Mouse (Mus musculus) midbrain, embryonic 16.5 days (tissue): ENCODE measurements at regions not wholly inside any gene's neighbourhood (a gene's known extent, or its start where the extent isn't known, plus 50 kb on each side); places are given as distances from the start of the nearest gene placed in this dataset.

Source experiments
- ATAC-seq: fragments of 200-750 bp; cut with Nextera tagmentation; 2 replicates; pipeline ENCODE4 v1.8.0; 2017; ENCODE audit warnings: moderate TSS enrichment
- H3K27ac ChIP-seq: fragments of 300-500 bp; sonication (generic); 2 replicates; pipeline ENCODE4 v1.5.1; 2014; ENCODE audit warnings: mild to moderate bottlenecking, low read length, mixed read lengths
- H3K27me3 ChIP-seq: fragments of 300-500 bp; sonication (generic); 2 replicates; pipeline ENCODE4 v1.6.1; 2014; ENCODE audit warnings: low read depth, low read length, mixed read lengths; ENCODE audit not compliant: control insufficient read depth, insufficient read depth
- H3K36me3 ChIP-seq: fragments of 300-500 bp; sonication (generic); 2 replicates; pipeline ENCODE4 v1.6.1; 2014; ENCODE audit warnings: mild to moderate bottlenecking, low read length, moderate library complexity, mixed read lengths; ENCODE audit not compliant: control insufficient read depth, insufficient read depth
- H3K4me1 ChIP-seq: fragments of 300-500 bp; sonication (generic); 2 replicates; pipeline ENCODE4 v1.6.1; 2014; ENCODE audit warnings: mild to moderate bottlenecking, low read length, mixed read lengths; ENCODE audit not compliant: control insufficient read depth, insufficient read depth
- H3K4me2 ChIP-seq: fragments of 300-500 bp; sonication (generic); 2 replicates; pipeline ENCODE4 v1.6.1; 2014; ENCODE audit warnings: mild to moderate bottlenecking, low read length, mixed read lengths
- H3K4me3 ChIP-seq: fragments of 300-500 bp; sonication (generic); 2 replicates; pipeline ENCODE4 v1.5.1; 2014; ENCODE audit warnings: low read depth, mild to moderate bottlenecking, low read length, moderate library complexity, mixed read lengths
- H3K9ac ChIP-seq: fragments of 300-500 bp; sonication (generic); 2 replicates; pipeline ENCODE4 v1.6.1; 2014; ENCODE audit warnings: low read depth, low read length, mixed read lengths
- H3K9me3 ChIP-seq: fragments of 300-500 bp; sonication (generic); replicated peaks from 2 replicates; pipeline ENCODE4 v1.6.1; 2014; ENCODE audit warnings: mild to moderate bottlenecking, low read length, mixed read lengths; ENCODE audit not compliant: control insufficient read depth, poor library complexity, severe bottlenecking
- WGBS: fragments of 180-500 bp; shearing (Covaris S2); extraction: QIAGEN DNeasy Blood & Tissue Kit; methylation state at CpG from one replicate; pipeline ENCODE4 v1.1.7; 2014; 5-methylcytosine and 5-hydroxymethylcytosine counted together

GRCm38 (mm10) chr10:95773425-95773980 lies 69.2 kb downstream of the Gm33543 start:
- Histone ChIP-seq H3K27me3 (no peaks in the 10 kb centered on the region), H3K4me1 (no peaks in the 10 kb centered on the region), H3K27ac (no peak overlapping the region), H3K36me3 (no peaks in the 10 kb centered on the region), H3K4me3 (no peak overlapping the region), H3K4me2 (no peak overlapping the region), H3K9me3 (no peaks in the 10 kb centered on the region), H3K9ac (no peak overlapping the region)
- ATAC-seq: no peak
- 87% methylated on average over 16 of the region's 16 CpGs for WGBS

GRCm38 (mm10) chr10:95772811-95773424 lies 69.8 kb downstream of the Gm33543 start:
- Histone ChIP-seq H3K4me1 (no peaks in the 10 kb centered on the region), H3K36me3 (no peaks in the 10 kb centered on the region), H3K4me2 (no peak overlapping the region), H3K4me3 (no peak overlapping the region), H3K9ac (no peak overlapping the region), H3K27me3 (no peaks in the 10 kb centered on the region), H3K27ac (no peak overlapping the region), H3K9me3 (no peaks in the 10 kb centered on the region)
- no peak for ATAC-seq
- 88% methylated on average over 9 of the region's 9 CpGs for WGBS

DNA sequence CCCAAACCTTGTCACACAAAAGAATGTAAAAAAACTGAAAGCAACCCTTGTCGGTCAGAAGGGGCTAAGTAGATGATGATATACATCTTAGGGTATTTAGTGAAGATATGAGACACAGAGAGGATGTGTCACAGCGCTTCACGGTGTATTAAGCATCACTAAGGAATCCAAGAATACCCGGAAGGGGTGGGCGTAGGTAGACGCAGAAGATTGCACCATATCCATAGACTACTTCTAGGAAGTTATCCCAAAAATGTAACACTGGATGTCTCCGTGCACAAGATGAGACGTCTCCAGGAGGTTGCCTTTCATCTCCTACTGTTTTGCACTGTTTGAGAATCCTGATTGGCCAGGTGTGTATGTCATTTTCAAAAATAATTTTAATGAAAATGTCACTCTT lies 73.8 kb downstream of the Gm33543 start:
- H3K36me3 ChIP-seq: no peaks in the 10 kb centered on the region
- H3K9me3 ChIP-seq: no peaks in the 10 kb centered on the region
- no peak overlapping the region for H3K4me2 ChIP-seq
- no peak overlapping the region for H3K27ac ChIP-seq
- H3K4me3 ChIP-seq: no peak overlapping the region
- no peak overlapping the region for H3K9ac ChIP-seq
- no peaks in the 10 kb centered on the region for H3K4me1 ChIP-seq
- no peak for ATAC-seq
- 87% methylated on average over 8 of the region's 8 CpGs for WGBS
- H3K27me3 ChIP-seq: no peaks in the 10 kb centered on the region; the same call in 1 of the 2 replicates

DNA sequence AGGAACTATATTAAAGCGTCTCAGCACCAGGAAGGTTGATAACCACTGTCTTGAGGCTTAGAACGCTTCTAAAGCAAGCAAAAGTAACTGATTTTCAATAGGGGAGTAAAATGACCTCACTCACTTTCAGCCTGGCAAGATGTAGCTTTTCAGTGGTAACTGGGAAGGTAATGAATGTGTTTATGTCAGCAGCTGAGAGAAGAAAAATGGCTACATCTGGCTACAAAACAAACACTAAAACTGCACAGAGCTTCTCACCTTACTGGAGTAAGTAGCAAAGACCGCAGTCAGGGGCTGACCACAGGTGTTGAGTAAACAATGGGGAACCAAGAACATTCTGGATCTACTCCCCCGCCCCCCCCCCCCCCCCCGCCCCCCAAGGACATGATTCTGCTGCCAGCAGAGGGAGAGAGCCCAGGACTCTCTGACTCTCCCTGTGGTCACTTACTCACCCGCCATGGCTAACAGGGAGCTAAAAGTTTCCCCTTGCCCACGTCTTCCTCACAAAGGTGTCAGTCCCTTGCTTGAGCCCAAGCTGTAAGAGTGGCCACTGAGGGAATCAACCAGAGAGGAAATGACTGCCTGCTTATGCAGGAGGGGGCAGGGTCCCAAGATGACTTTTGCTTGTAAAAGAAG lies 75.1 kb downstream of the Gm33543 start:
- no peak for ATAC-seq
- no peaks in the 10 kb centered on the region for H3K36me3 ChIP-seq
- no peak overlapping the region for H3K27ac ChIP-seq
- H3K27me3 ChIP-seq: no peaks in the 10 kb centered on the region; the same call in 1 of the 2 replicates
- 79% methylated on average over 5 of the region's 7 CpGs for WGBS
- no peaks in the 10 kb centered on the region for H3K9me3 ChIP-seq
- no peak overlapping the region for H3K4me3 ChIP-seq
- H3K4me1 ChIP-seq: no peaks in the 10 kb centered on the region
- no peak overlapping the region for H3K9ac ChIP-seq
- no peak overlapping the region for H3K4me2 ChIP-seq

DNA sequence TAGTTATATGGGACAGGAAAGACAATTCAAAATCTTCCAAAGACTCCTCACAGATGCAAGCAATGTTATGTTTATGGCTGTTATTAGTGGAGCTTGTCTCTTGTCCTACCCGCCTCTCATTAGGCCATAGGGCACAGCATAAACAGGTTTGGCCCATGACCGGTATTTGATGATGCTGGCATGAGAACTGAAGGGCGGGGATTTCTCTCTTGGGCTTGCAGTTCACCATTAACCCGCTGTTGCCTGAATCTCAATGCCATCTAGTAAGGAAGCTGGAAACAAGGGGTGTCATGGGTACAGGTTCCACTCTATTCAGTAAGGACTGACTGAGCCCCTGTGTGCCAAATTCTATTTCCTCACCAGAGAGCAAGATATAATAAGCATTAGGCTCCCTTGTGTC lies 78.6 kb downstream of the Gm33543 start:
- no peak overlapping the region for H3K4me2 ChIP-seq
- H3K27me3 ChIP-seq: no peaks in the 10 kb centered on the region; the same call in 1 of the 2 replicates
- H3K9me3 ChIP-seq: no peaks in the 10 kb centered on the region
- H3K4me1 ChIP-seq: no peaks in the 10 kb centered on the region
- WGBS: 83% methylated on average over 4 of the region's 4 CpGs
- ATAC-seq: no peak
- H3K36me3 ChIP-seq: no peaks in the 10 kb centered on the region
- H3K27ac ChIP-seq: no peak overlapping the region
- H3K9ac ChIP-seq: no peak overlapping the region
- H3K4me3 ChIP-seq: no peak overlapping the region

DNA sequence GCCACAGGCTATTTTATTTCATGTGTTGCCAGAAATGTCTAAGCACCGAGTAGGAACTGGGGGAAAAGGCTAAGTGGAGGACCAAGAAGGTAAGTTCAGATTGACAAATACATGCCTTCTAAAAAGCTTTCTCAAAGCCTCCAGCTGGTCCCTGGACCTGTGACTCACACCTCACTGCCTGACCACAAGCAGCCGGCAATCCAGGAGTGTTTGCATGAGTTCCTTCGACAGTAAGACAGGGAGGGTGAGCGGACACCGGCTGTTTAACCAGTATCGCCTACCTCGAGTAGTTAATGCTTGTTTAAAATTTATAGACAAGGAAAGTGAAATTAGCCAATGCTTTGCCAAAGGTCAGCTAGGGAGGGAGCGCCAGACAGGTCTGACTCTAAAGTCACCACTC lies 80.1 kb downstream of the Gm33543 start:
- Histone ChIP-seq H3K4me3 (no peak overlapping the region), H3K27me3 (no peaks in the 10 kb centered on the region; the same call in 1 of the 2 replicates), H3K36me3 (no peaks in the 10 kb centered on the region), H3K9me3 (no peaks in the 10 kb centered on the region), H3K4me2 (no peak overlapping the region), H3K27ac (no peak overlapping the region), H3K9ac (no peak overlapping the region), H3K4me1 (no peaks in the 10 kb centered on the region)
- ATAC-seq: no peak
- WGBS: 84% methylated on average over 8 of the region's 8 CpGs

- no peaks in the 10 kb centered on the region; the same call in 1 of the 2 replicates for H3K27me3 ChIP-seq
- no peak overlapping the region for H3K9ac ChIP-seq
- no peak overlapping the region for H3K27ac ChIP-seq
- no peaks in the 10 kb centered on the region for H3K9me3 ChIP-seq
- no peaks in the 10 kb centered on the region for H3K4me1 ChIP-seq
- ATAC-seq: no peak
- H3K36me3 ChIP-seq: no peaks in the 10 kb centered on the region
- 94% methylated on average over 4 of the region's 4 CpGs for WGBS
- H3K4me2 ChIP-seq: no peak overlapping the region
- no peak overlapping the region for H3K4me3 ChIP-seq
These were observed 80.8 kb downstream of the Gm33543 start for GRCm38 (mm10) chr10:95761969-95762368.

DNA sequence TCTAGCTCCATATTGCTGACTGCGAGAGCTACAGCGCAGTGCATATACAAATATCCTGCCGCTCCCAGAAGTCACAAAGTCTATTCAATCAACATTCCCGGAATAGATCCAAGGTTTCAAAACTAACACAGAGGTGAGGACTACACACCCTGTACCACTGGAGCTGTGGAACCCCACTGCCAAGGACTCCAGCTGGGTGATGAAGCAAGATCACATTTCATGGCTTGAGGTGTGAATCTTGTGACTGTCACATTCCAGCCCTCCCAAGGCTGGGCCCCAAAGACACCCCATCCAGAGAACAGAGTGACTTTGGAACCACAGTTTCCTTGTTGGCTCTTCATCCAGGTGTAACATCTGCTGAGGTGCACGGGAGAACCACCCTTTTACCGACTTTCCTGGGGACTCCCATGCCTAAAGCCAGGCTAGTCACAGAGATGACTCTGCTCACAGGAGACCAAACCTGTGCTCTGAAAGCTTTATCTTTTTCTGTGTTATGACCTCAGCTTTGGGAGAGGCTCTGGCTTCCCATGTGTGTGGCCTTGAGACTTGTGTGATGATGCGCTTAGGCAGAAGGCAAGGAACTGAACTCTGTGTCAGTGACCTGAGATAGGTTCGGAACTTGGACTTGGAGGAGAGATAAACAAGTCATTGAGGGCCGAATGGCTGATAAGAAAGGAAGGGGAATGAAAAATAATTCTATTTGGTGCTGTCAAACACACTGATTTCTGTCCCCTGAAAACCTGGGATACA lies 82.4 kb downstream of the Gm33543 start:
- Histone ChIP-seq H3K36me3 (no peaks in the 10 kb centered on the region), H3K4me1 (no peaks in the 10 kb centered on the region), H3K27me3 (no peaks in the 10 kb centered on the region; the same call in 1 of the 2 replicates), H3K4me2 (no peak overlapping the region), H3K9ac (no peak overlapping the region), H3K9me3 (no peaks in the 10 kb centered on the region), H3K27ac (no peak overlapping the region), H3K4me3 (no peak overlapping the region)
- no peak for ATAC-seq
- 95% methylated on average over 9 of the region's 9 CpGs for WGBS

DNA sequence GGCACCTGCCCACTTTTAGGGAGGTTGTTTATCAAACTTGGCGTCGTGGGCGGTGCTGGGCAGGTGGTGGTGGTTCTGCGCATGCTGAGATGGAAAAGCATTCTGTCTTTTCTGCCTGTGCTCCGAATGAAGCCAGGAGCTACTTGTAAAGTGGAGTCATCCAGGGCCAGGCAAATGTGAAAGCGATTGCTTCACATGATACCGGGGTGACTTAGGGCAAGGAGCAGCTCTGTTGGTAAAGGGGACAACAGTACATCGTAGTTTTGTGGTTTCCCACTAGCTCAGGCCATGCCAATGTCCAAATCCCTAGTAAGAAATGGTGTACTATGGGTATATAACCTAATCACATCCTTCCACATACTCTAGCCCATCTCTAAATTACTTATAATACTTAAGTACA lies 84.5 kb downstream of the Gm33543 start:
- Histone ChIP-seq H3K4me3 (no peak overlapping the region), H3K4me1 (no peaks in the 10 kb centered on the region), H3K36me3 (no peaks in the 10 kb centered on the region), H3K4me2 (no peak overlapping the region), H3K9ac (no peak overlapping the region), H3K9me3 (no peaks in the 10 kb centered on the region), H3K27me3 (no peaks in the 10 kb centered on the region), H3K27ac (no peak overlapping the region)
- no peak for ATAC-seq
- 93% methylated on average over 8 of the region's 8 CpGs for WGBS
